Mouse (Mus musculus): ENCODE results near the gene Akna.

- TF ChIP-seq POLR2A (IDR thresholded peaks at IDR 0.05; ENCODE audit: low read depth, low read length): no peak
- no peak for TF ChIP-seq CTCF (IDR thresholded peaks at IDR 0.05; ENCODE audit: borderline replicate concordance, insufficient read depth, low read length)
Observed at GRCm38 (mm10) chr4:63343608-63344007, 59.5 kb downstream of the Akna start.
